Mouse (Mus musculus) T-helper 1 cell (primary cell): Measurements from ENCODE around the gene Lamtor3.
"Not testable (repeated sequence)": the region's sequence is repeated elsewhere in the genome, so short reads cannot be mapped to it uniquely, and the experiment has no call there.

Experiments used
- in situ Hi-C: fragments of 300-600 bp; cut with MboI, MseI; formaldehyde crosslinking; loops from one replicate; pipeline ENCODE4 v1.15.1; 2025; ENCODE audit warnings: high pct_unique_total_duplicates

Lamtor3 gene

DNA sequence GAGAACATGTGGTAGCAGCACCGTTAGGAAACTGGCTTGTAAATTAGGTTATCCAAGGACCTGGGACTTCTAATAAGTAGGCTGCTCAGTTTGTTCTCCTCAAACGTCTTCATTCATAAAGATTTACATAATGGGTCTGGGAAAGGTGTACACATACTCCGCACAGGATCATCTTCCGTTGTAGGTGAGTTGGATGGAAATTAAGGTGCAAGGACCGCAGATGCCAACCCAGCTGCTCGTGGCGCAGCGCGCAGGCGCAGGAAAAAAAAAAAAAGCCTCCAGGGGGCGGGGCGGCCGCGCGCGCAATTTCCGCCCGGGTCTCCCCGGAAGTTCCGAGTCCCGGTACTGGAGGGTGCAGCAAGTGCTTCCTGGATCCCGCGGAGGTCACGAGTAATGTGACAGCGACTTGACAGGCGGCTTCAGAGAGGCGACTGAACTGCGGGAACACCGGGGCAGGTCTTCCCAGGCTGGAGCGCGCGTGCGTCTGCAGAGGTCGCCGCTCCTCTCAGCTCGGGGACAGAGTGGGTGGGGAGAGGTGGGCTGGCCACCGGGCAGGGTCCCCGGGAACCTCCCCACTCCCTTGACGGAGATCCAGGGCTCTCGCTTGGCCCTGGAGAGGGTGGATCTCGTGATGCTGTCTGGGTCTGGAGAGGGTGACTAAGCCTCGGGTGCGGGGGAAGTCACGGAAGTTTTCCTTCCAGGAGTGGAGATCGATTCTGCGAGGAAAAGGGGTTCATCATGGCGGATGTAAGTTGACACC lies at the start of gene Lamtor3:
Gene Lamtor3, plus strand, starts transcription at position 335 of the 760 bp plus-strand sequence.
- in situ Hi-C loops, result loop anchor here (5.0 kb wide), 2 partner anchors 34 to 234 kb away; no protein-coding TSS in a partner anchor

DNA sequence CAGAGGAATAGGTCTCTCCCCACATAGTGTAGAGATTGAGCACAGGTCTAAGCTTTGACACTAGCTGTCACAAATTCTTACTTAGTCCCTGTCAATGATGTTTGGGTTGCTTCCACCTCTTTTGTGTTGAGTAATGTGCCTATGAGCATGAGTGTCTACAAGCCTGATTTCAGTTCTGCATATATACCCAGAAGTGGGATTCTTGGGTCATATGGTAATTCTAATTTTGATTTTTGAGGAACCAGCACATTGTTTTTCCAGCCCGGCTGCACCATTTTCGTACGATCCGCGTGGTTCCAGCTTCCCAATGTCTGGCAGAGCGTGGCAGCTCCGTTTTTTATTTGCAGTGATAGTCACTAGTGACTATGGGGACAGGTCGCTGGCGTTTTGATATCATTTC lies 48.9 kb upstream of the Lamtor3 start:
- in situ Hi-C loops, result no loop called here

DNA sequence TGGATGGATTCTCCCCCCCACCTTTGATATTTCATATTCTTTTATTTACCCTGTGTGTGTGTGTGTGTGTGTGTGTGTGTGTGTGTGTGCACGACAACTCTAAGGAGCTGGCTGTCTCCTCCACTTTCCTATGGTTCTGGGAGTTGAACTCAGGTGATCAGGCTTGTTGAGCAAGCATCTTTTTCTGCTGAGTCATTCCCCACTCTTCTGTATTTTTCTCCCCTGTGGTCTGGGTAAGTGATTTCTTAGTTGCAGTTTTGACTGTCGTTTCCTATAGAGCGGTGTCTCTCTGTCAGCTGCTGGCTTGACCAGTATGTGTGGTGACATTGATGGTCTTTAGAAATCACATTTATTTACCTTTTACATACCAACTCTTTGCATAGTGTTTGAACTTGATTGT lies 39.0 kb upstream of the Lamtor3 start:
- in situ Hi-C loops, result no loop called here

DNA sequence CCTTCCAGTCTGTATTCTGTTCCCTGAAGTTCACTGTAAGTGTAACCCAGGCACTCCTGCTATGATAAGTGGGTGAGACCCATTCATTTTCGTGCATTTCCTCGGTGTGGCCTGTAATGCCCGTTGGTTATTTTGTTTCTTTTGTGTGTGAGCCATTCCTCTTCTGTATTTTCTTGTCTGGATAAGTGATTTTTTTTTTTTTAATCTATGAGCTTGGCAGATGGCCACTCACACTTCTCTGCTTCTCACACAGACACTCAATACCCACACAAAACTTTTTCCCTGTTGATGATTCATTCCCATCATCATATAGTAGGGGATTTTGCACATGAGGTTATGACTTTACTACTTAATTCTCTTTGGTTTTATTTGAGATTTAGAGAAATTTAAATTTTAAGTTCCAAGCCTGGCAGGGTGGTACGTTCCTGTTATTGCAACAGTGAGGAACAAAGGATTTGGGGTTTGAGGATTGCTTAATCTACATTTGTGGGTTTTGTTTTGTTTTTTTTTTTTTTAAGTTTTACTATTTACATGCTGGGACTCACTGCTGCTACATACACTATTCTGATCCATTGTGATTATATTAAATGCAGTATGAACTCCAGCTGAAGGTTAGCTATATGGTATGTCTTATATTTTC lies 38.1 kb upstream of the Lamtor3 start:
- in situ Hi-C loops, result loop anchor here (10.0 kb wide), 1 partner anchor 95 kb away; no protein-coding TSS in a partner anchor

DNA sequence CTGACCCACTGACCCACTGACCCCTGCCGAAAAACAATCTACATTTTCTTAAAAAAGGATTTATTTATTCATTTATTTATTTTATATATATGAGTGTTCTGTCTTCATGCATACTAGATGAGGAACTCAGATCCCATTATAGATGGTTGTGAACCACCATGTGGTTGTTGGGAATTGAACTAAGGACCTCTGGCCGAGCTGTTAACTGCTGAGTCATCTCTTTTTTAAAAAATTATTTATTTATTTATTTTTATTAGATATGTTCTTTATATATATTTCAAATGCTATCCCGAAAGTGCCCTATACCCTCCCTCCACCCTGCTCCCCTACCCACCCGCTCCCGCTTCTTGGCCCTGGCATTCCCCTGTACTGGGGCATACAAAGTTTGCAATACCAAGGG lies 37.2 kb upstream of the Lamtor3 start:
- in situ Hi-C loops, result loop anchor here (10.0 kb wide), 1 partner anchor 96 kb away; no protein-coding TSS in a partner anchor

DNA sequence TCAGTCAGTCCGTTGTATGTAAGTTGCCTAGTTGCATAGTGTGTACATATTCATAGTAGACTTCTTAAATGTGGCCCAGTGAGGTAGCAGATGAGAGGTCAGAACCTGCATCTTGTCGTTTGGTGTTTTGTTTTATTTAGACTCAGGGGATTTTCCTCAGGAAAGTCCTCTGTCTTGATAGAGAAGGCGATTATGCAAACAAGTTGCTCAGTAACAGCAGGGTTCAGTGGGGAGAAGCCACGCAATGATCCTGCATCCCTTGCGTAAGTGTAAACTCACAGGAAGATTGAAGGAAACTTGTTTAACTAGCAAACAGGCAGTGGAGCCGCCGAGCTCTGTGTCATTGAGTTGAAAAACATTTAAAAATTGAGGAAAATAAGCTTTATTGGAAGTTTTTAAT lies 30.3 kb upstream of the Lamtor3 start:
- in situ Hi-C loops, result loop anchor here (10.0 kb wide), 1 partner anchor 103 kb away; no protein-coding TSS in a partner anchor

DNA sequence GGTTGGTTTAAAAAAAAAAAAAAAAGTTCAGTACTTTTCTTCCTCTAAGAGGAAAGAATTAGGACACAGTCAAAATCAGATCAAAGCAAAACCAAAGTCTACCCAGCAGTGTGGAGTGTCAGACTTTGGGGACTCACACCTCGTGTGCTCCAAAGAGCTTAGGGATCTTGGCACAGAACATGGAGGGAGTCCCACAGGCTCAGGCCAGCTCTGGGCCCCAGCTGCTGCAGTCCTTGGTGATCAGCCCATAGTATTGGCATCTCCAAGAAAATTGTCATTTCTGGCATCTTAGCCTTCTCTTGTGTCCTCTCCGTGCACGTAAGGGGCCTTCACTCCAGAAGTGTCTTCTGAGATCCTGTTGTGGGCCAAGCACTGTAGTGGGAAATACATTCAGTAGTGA lies 27.2 kb upstream of the Lamtor3 start:
- in situ Hi-C loops, result no loop called here

DNA sequence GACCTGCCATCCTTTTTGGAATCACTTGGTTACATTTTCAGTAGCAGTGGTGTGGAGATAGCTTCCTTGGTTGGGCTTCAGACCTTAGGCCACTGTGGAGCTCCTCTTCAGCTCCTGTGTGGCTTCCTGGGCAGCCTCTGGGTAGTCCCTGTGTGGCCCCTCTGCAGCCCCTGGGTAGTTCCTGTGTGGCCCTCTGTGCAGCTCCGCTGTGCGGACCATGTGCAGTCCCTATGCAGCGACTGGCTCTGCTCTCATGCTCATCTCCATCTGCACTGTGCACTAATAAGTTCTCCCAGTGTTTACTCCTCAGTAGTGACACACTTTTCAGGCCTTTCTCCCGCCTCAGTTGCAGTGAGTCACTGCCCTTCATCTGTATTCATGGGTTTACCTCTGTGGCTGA lies 26.2 kb upstream of the Lamtor3 start:
- in situ Hi-C loops, result no loop called here

DNA sequence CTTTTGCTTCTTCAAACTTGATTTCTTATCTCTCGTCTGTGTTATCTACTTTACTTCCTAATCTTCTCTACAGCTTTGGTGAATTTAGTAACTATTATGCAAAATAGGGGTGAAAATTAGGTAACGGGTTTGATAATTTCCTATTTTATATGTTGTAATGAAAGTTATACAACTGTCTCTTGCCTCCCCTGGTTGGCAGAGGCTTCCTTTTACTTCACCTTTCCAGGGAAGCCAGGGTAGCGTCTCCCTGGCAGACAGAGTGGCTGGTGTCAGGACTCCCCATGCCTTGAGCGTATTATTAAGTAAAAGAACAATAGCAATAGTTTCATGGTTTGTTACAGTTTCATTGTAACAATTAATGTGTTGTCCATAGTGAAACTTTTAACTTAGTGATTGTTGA lies 24.5 kb upstream of the Lamtor3 start:
- in situ Hi-C loops, result no loop called here

DNA sequence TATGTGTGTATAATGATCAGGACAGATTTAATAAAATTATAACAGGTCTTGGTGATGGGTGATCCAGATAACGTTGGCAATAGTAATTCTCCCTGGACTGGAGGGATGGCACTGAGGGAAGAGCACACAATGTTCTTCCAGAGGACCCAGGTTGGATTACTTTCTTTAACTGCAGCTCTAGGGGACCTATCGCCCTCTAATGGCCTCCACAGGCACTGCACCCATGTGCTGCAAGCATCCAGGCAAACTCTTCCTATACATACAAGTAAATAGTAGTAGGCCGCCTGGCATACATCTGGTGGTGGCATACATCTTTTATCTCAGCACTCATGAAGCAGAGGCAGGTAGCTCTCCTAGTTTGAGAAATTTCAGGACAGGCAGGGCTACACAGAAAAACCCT lies 23.1 kb upstream of the Lamtor3 start:
- in situ Hi-C loops, result no loop called here

DNA sequence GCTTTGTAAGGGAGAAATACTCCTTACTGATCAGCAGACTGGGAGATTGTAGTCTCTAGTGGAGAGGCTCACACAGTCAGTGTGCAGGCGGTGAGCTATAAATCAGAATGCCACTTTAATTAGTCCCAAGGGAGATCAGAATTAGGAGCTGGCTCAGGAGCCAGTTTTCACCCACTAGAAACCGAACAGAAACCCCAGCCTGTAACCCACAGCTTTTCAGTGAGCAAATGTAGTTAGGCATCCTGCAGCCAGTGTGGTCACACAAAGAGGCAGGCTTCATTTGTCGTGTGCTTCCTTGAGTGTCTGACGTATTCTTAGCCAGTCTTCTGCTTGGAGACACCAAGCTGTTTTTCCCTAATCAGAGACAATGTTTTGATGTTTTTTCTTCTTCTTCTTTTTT lies 21.9 kb upstream of the Lamtor3 start:
- in situ Hi-C loops, result no loop called here

DNA sequence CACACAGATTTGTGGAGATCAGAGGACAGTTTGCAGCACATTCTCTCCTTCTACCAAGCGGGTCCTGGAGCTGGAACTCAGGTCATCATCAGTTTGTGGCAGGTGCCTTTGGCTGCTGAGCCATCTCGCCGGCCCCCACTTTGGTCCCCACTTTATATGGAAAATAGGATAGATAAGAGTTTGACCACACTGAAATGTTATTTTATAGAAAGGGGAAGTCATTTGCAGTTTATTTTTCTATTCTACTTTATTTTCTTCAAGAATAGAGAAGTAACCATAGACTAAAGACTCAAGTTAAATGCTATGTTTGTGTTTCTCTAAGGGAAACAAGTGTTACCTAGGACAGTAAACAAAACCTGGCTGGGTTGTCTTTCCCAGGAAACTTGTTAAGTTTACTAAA lies 21.4 kb upstream of the Lamtor3 start:
- in situ Hi-C loops, result no loop called here

DNA sequence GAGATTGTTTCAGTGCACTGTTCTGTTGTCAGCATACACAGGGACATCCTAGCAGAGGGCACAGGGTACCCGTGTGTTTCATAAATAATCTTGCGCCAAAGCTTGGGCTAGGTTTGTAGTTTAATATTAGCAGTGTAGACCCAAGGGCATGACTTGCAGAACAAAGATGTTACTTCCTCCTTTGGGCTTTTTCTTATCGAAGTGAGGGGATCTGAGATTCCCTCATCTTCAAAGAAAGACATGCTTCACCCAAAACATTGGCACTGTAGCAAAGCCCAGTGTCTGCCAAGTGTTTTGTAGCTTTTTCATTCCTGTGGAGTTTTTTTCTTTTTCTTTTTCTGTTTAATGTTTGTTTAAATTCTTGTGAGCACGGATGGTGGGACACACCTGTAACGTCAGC lies 20.6 kb upstream of the Lamtor3 start:
- in situ Hi-C loops, result no loop called here

DNA sequence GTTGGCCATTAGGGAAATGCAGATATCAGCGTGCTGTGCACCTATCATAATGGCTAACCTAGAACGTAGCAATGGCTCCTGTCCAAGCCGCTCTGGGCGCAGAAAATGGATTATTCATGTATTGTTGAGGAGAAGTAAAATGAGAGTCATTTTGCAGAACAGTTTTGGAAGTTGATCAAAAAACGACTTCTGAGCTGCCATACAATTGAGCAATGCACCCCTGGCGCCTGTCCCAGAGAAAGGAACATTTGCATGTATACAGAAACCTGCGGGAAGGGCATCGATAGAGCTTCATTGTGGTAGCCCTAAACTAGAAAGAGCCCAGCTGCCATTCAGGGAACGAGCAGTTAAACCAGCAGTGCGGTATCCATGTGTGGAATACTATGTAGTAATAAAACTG lies 18.2 kb upstream of the Lamtor3 start:
- in situ Hi-C loops, result loop anchor here (10.0 kb wide), 1 partner anchor 275 kb away; the partner anchor contains the start of gene Ddit4l

DNA sequence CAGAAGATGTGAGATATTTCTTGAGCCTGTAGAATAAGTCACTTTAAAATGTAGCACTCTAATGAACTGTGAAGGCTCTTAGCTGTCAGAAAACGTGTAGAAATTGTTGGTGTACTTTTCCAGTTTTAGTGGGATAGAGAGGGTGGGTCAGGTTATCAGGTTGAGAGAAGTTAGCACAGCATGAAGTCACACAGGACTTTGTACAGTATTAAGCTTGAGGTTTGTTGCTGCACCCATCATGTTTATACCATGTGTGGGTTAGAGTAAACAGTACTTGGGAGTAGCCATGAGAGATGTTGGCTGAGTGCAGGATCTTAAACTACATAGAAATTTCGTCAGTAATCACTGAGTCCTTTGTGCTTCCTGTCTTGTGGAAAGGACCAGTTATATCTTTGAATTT lies 5.2 kb upstream of the Lamtor3 start:
- in situ Hi-C loops, result no loop called here

DNA sequence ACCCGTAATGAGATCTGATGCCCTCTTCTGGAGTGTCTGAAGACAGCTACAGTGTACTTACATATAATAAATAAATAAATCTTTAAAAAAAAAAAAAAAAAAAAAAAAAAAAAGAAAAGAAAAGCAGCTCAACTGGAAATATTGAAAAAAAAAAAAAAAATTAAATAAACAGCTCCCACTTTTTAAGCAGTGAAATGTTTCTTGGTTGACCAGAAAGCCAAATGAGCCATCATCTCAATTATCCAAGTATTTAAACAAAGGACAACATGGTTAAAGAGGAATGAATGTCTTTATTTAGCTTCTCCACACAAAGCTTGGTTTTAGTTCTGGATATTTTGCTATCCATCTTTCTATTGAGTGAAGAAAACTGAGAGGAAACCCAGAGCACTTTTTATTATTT lies 3.7 kb upstream of the Lamtor3 start:
- in situ Hi-C loops, result not testable (repeated sequence)

DNA sequence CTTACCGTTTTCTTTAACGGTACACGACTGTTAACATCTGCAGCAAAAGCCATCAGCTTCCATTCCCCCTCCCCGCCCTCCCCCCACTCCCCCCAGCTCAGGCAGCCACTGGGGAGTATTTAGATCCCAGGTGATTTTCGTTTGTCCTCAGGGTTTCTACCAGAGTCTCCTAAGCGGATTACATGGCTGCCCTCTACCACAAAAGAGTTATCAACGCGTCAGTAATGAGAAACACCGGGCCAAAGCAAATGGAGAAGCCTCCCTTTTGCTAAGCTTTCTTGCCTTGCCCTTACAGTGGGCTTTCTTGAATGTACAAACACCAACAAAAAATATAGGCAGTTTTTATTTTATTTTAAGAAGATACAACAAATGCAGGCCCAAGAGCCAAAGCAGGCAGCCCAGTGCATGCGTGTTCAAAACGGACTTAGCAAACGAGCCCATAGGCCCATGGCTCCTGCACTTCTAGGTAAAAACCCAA lies 573 bp upstream of the Lamtor3 start:
- in situ Hi-C loops, result loop anchor here (5.0 kb wide), 2 partner anchors 35 to 235 kb away; no protein-coding TSS in a partner anchor

DNA sequence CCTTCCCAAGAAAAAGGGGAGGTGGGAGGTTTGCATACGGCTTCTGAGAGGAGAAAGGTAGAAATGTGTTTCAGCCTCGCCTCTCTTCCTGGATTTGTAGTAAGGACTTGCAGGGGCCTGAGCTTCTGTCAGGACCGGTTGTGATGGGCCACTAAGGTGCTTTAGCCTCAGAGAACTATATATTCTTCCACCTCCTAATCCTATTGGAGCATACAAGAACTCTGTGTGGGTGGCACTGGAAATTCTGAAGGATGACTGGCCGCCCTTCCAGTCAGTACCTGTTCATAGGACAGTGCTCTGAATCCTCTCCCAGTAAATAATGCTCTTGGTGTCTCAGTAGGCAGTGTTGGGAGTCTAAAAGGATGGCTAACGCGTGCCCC lies 616 bp downstream of the Lamtor3 start:
- in situ Hi-C loops, result loop anchor here (5.0 kb wide), 2 partner anchors 33 to 233 kb away; no protein-coding TSS in a partner anchor

DNA sequence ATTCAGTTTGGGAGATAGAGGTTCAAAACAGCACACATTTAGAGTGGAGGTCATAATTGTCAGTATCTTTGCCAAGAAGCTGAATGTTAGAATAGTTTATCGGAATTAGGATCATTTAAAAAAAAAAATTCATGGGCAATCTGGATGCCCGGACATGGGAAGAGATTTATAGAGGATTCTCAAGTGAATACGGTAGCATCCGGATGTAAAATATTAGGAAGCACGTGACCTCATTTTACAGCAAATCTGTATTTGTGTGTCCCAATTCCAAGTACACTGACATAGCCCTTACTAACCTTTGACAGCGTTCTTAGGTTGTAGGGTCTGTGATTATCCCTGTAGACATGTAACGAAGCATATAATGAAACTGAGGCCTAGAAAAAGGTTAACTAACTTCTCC lies 1.1 kb downstream of the Lamtor3 start:
- in situ Hi-C loops, result loop anchor here (5.0 kb wide), 2 partner anchors 33 to 233 kb away; no protein-coding TSS in a partner anchor

DNA sequence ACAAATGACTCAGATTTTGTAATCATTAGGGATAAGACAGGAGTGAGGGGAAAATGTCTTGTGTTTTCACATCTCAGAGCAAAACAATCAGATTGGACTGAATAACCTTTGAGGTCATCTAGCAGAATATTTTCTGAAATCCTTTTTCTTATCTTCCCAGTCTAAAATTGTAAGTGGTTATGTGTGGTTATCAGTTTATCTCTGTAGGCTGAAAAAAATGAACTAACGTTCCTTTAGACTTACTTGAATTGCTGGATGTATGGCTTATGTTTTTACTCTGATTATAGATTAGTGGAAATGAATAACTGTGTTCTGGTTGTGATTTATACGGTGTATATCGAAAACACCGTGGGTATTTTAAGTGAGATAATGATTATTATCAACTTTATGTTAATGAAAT lies 2.3 kb downstream of the Lamtor3 start:
- in situ Hi-C loops, result loop anchor here (10.0 kb wide), 1 partner anchor 1114 kb away; no protein-coding TSS in a partner anchor

DNA sequence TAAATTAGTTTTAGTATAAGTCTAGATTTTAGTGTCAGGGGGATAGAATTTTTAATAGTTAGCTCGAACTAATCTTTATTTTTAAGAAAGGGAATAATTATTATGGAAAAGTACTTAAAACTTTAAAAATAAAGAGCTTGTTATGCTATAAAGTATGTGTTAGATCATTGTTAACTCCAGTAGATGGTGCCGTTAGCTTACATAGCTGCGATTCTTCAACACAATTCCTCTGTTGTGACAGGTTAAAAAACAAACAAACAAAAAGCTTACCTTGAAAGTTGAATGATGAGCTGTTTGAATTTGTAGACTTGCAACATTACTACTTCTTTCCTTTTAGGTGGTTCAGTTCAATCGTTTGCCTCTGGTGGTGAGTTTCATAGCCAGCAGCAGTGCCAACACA lies 8.7 kb downstream of the Lamtor3 start:
- in situ Hi-C loops, result loop anchor here (10.0 kb wide), 1 partner anchor 1108 kb away; no protein-coding TSS in a partner anchor

DNA sequence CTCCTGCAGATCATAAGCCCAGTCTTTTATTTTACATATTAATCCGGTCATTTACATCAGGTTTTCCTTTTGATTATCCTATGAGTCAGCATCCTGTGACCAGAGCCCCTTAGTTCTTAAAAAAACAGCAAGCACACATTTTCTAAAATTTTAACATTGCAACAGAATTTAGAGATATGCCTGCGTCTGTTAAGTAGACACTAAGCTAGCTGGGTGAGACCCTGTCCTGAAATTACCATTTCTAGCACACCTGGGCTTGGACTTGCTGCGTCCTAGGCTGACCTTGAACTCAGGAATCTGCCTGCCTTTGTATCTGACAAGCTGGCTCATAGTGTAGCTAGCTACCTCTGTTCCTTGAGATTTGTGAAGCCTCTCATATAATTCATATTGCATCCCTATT lies 11.6 kb downstream of the Lamtor3 start:
- in situ Hi-C loops, result loop anchor here (10.0 kb wide), 1 partner anchor 1105 kb away; no protein-coding TSS in a partner anchor

DNA sequence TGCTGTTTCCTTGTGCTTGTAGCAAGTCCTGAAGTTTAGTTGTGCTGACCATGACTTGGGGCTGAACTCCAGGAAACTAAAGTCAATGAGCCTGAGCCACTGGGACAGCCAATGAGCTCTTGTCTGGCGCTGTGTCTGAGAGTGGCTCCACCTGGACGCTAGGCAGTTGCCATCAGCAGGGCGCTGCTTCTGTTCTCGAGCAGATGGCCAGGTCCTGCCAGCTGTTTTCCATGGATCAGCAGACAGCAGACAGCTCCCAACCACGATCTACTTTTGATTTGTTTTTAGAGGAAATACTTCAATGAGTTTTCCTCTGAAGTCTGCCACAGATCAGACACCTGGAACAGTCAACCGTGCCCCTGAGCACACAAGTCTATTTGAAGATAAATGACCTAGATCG lies 14.4 kb downstream of the Lamtor3 start:
- in situ Hi-C loops, result no loop called here
